Mouse (Mus musculus) kidney, adult 18-20 months (tissue): Measurements from ENCODE around the gene Pias1.

Experiments
- DNase-seq: peaks from one replicate; pipeline ENCODE4 v3.0.0; 2021

Gene Pias1

DNA sequence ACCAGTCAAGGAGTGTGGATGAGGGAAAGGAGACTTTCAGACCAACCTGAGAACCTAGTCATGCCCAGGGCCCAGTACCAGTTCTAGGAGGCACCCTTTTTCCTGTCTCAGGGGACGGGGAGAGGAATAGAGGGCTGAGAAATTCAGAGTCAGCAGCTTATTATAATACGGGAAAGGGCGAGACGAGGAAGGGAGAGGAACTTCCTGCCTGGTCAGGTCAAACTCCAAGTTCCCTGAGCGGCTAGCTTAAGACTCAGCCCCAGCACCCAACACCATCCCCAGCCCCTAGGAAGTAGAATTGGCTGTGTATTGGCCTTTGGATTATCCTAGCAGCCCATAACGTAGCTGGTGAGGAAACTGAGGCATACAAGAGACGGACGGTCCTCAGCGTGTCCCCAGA is 130.5 kb downstream of the Pias1 start:
- DNase-seq = peak; percentile 74

DNA sequence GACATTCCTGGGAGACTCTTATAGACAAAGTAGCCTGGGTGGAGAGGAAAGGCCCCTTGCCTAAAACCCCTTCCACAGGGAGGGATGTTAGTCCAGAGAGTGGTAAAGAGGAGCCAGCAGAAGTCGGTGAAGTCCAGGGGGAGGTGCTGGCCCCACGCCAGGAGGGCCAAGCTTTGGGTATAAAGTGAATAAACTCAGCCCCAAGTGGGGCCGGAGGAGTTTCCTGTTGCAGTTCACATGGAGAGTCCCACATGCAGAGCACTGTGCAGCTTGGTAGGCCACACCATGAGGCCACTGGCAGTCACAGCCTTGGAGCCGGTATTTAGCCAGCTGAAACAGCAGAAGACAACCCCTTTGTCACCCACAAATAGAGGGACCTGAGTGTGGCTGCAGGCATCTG is 133.2 kb downstream of the Pias1 start:
- DNase-seq = no peak

GRCm38 (mm10) chr9:62851571-62851970 is 136.2 kb downstream of the Pias1 start:
- DNase-seq = no peak

- no peak for DNase-seq
Observed at GRCm38 (mm10) chr9:62848641-62849040, 139.1 kb downstream of the Pias1 start.

- peak; percentile 90 for DNase-seq
Observed at GRCm38 (mm10) chr9:62847694-62848093, 140.0 kb downstream of the Pias1 start.

- DNase-seq = peak; percentile 44
Observed at GRCm38 (mm10) chr9:62844461-62844860, 143.3 kb downstream of the Pias1 start.

DNA sequence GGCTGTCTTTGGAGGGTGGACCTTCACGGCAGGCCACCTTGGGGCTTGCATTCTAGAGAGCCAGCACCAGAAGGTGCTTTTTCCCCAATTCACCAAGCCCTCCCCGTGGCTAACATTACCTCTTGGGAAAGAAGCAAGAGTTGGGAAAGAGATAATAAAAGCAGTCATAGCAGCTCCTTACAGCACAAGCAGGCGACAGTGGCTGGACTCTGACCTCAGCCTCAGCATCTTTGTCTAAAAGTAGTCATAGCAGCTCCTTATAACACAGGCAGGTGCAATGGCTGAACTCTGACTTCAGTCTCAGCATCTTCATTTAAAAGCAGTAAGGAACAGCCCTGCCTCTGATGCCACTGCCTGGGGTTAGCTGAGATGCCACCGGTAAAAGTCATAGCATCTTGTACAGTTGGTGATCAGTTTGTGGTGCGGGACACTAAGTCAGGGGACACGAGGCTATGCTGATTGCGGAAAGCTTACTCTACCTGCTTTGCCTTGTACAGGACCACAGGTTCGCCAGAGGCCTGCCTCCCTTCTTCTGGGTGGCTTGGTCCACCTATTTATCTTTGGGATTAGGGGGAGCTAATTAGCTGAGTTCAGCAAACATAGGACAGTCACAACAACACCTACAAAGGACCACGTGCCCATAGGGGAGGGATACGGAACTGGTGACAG is 144.2 kb downstream of the Pias1 start:
- no peak for DNase-seq

DNA sequence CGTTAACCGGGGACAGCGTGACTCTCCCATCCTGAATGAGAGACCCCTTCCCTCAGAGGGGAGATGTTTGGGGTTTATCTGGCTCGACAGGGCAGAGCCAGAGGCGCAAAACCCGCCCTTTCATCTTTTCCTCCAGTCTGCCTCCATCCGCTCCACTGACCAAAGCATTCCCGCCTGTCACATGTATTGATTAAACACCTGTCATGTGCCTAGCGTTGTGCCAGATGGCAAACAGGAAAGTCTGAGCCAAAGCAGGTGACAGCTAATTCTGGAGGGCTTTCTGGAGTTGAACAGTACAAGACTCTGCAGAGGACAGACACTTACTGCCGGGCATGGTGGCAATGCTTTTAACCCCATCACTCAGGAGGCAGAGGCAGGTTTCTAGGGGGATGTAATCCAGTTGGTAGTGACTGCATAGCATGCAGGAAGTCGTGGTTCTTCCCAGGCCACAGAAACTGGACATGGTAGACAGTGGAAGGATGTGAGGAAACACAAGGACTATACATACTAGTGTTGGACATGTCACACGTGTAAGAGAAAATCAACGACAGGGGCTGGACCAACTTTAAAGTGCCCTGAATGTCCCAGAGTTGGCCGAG is 148.5 kb downstream of the Pias1 start:
- peak; percentile 54 for DNase-seq

DNA sequence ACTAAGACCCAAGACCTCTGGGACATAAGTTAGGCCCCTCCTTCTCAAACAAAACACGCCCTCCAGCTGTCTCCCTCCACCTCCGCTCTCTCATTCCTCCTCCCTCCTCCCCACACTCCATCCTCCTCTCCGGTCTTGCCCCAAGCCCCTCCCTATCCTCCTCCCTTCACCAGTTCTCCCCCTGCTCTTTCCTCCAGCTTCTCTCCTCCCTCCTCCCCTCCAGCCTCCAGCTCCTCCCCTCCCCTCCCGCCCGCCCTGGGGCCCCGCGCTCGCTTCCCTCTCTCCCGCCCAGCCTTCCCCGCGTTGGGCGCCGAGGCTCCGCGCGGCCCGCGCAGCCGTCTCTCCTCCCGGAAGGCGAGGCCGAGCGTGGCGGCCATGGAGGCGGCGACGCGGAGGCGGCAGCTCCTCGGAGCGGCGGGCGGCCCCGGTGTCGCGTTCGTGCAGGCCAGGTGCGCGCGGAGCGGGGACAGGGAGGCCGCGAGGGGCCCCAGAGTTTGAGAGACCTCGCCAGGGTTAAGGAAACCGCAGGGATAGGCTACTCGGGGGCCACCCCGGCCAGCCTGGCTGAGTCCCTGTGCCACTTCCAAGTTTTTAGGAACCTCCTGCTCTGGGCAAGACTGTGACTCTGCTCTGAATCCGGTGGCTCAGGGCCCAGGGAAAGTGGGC is 149.1 kb downstream of the Pias1 start, which contains the start of gene Cln6:
TSS of gene Cln6 (plus strand) at position 280 of the 666 bp plus-strand sequence.
- DNase-seq = peak; percentile 77

- DNase-seq = no peak
Observed at GRCm38 (mm10) chr9:62838146-62838505, 149.6 kb downstream of the Pias1 start.

DNA sequence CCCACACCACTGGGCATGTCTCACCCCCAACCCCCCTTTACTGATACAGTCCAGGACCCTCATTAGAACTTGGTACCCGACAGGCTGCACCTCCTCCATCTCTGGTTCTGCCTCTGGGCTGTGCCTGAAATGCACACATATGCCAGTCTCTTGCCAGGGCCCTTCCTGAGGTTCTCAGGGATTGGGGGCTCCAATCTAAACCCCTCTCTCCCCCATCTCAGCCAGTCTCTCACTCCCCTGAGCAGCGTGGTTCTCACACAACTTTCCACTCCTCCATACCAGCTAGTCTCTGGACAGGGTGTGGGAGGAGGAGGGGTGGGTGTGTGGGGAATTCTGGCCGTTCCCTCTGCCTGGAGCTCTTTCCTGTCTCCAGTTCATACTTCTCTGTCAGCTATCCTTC is 150.1 kb downstream of the Pias1 start:
- DNase-seq = no peak

GRCm38 (mm10) chr9:62835705-62836446 is 151.8 kb downstream of the Pias1 start:
- no peak for DNase-seq

GRCm38 (mm10) chr9:62834906-62835305 is 152.8 kb downstream of the Pias1 start:
- DNase-seq = no peak

- DNase-seq = no peak
Observed at GRCm38 (mm10) chr9:62829877-62830276, 157.8 kb downstream of the Pias1 start.

DNA sequence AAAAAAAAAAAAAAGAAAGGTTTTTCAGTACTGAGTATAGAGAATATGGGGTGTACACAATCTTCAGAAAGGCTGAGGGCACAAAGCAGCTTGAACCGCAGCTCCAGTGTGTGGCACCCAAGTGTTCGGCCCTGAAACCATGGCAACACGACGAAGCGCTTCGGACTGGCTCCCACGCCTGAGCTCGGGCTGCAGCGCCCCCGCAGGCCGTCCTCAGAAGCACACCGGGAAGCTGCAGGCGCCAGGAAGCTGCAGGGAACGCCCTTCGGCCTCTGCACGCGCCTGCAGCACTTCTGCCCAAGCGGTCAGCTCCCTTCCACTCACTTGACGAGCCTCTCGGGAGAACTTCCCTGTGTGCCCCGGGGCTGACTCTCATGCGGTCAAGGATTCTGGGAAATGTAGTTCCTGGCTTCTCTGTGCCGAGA is 159.1 kb downstream of the Pias1 start:
- DNase-seq = peak; percentile 97
